Mouse (Mus musculus) midbrain, embryonic 14.5 days (tissue): ENCODE measurements around the gene Tmc7. TPM values are rescaled to one million over a fixed set of nuclear protein-coding genes. Genes with fewer than 3 reads are reported as not detected.

Experiments
- ATAC-seq: fragments of 200-750 bp; cut with Nextera tagmentation; 2 replicates; pipeline ENCODE4 v1.8.0; 2017; ENCODE audit warnings: moderate number of reproducible peaks, moderate library complexity; ENCODE audit not compliant: low FRiP score, low TSS enrichment
- DNase-seq: peaks from one replicate; pipeline ENCODE4 v3.0.0-alpha.2; 2015
- H3K27ac ChIP-seq: fragments of 300-500 bp; sonication (generic); replicated peaks from 2 replicates; pipeline ENCODE4 v1.5.1; 2014; ENCODE audit warnings: mild to moderate bottlenecking, low read depth, low read length, moderate library complexity
- H3K27me3 ChIP-seq: fragments of 300-500 bp; sonication (generic); 2 replicates; pipeline ENCODE4 v1.6.1; 2014; ENCODE audit warnings: low read length, control low read depth, mixed read lengths; ENCODE audit not compliant: control insufficient read depth, insufficient read depth
- H3K36me3 ChIP-seq: fragments of 300-500 bp; sonication (generic); 2 replicates; pipeline ENCODE4 v1.6.1; 2014; ENCODE audit warnings: low read length, control low read depth; ENCODE audit not compliant: control insufficient read depth, insufficient read depth
- H3K4me1 ChIP-seq: fragments of 300-500 bp; sonication (generic); 2 replicates; pipeline ENCODE4 v1.6.1; 2014; ENCODE audit warnings: mild to moderate bottlenecking, antibody characterized with exemption, low read length, control low read depth; ENCODE audit not compliant: control insufficient read depth, insufficient read depth
- H3K4me2 ChIP-seq: fragments of 300-500 bp; sonication (generic); 2 replicates; pipeline ENCODE4 v1.6.1; 2014; ENCODE audit warnings: mild to moderate bottlenecking, low read length, moderate library complexity
- H3K4me3 ChIP-seq: fragments of 300-500 bp; sonication (generic); replicated peaks from 2 replicates; pipeline ENCODE4 v1.5.1; 2014; ENCODE audit warnings: low read depth, low read length
- H3K9ac ChIP-seq: fragments of 300-500 bp; sonication (generic); replicated peaks from 2 replicates; pipeline ENCODE4 v1.6.1; 2014; ENCODE audit warnings: mild to moderate bottlenecking, low read length, moderate library complexity
- H3K9me3 ChIP-seq: fragments of 300-500 bp; sonication (generic); 2 replicates; pipeline ENCODE4 v1.6.1; 2016; ENCODE audit warnings: low read length, control low read depth, mixed read lengths; ENCODE audit not compliant: control insufficient read depth
- WGBS: fragments of 180-500 bp; shearing (Covaris S2); extraction: QIAGEN DNeasy Blood & Tissue Kit; methylation state at CpG from one replicate; pipeline ENCODE4 v1.1.7; 2014; 5-methylcytosine and 5-hydroxymethylcytosine counted together
- polyA plus RNA-seq: library from polyadenylated mRNA; unstranded; fragments of >200 nt; fragmentation: Nextera tagmentation; extraction: Ambion mirVana; gene quantifications from 2 replicates; pipeline ENCODE4 v1.2.1, GENCODE M21; 2014

Tmc7 gene
- polyA plus RNA-seq, 1 experiment from 2014 or later = 5.9 TPM

- no peak for DNase-seq
- ATAC-seq = no peak
- Histone ChIP-seq H3K4me3 (no peak overlapping the region), H3K9ac (no peak overlapping the region), H3K36me3 (no peaks in the 10 kb centered on the region), H3K27ac (no peak overlapping the region), H3K9me3 (no peaks in the 10 kb centered on the region), H3K4me1 (no peaks in the 10 kb centered on the region), H3K4me2 (no peak overlapping the region), H3K27me3 (no peaks in the 10 kb centered on the region)
- WGBS = 81% methylated on average over 7 of the region's 7 CpGs
These were observed 76.0 kb downstream of the Tmc7 start for GRCm38 (mm10) chr7:118508556-118508955.

GRCm38 (mm10) chr7:118503844-118504243 lies 80.7 kb downstream of the Tmc7 start:
- no peaks in the 10 kb centered on the region for H3K36me3 ChIP-seq
- no peak overlapping the region for H3K4me3 ChIP-seq
- H3K4me2 ChIP-seq = no peak overlapping the region
- 70% methylated on average over 4 of the region's 4 CpGs for WGBS
- DNase-seq = no peak
- no peaks in the 10 kb centered on the region for H3K9me3 ChIP-seq
- ATAC-seq = no peak
- no peak overlapping the region for H3K9ac ChIP-seq
- no peaks in the 10 kb centered on the region for H3K4me1 ChIP-seq
- H3K27ac ChIP-seq = no peak overlapping the region
- H3K27me3 ChIP-seq = no peaks in the 10 kb centered on the region

GRCm38 (mm10) chr7:118502333-118502732 lies 82.2 kb downstream of the Tmc7 start:
- no peaks in the 10 kb centered on the region for H3K36me3 ChIP-seq
- no peak for DNase-seq
- no peak for ATAC-seq
- no peaks in the 10 kb centered on the region for H3K27me3 ChIP-seq
- no peak overlapping the region for H3K4me3 ChIP-seq
- 63% methylated on average over 8 of the region's 8 CpGs for WGBS
- H3K9ac ChIP-seq = no peak overlapping the region
- no peaks in the 10 kb centered on the region for H3K4me1 ChIP-seq
- no peaks in the 10 kb centered on the region for H3K9me3 ChIP-seq
- H3K4me2 ChIP-seq = no peak overlapping the region
- H3K27ac ChIP-seq = no peak overlapping the region

GRCm38 (mm10) chr7:118499784-118500435 lies 84.6 kb downstream of the Tmc7 start:
- WGBS = 78% methylated on average over 7 of the region's 7 CpGs

GRCm38 (mm10) chr7:118498984-118499783 lies 85.4 kb downstream of the Tmc7 start:
- ATAC-seq (no peak), DNase-seq (no peak)
- Histone ChIP-seq H3K9me3 (no peaks in the 10 kb centered on the region), H3K4me3 (no peak overlapping the region), H3K4me2 (no peak overlapping the region), H3K36me3 (no peaks in the 10 kb centered on the region), H3K27me3 (no peaks in the 10 kb centered on the region), H3K27ac (no peak overlapping the region), H3K9ac (no peak overlapping the region), H3K4me1 (no peaks in the 10 kb centered on the region)
- WGBS = 85% methylated on average over 12 of the region's 12 CpGs

More at GRCm38 (mm10) chr7:118499784-118500435, 84.6 kb downstream of the Tmc7 start:
- no peak overlapping the region for H3K9ac ChIP-seq
- H3K27ac ChIP-seq = no peak overlapping the region
- no peak overlapping the region for H3K4me3 ChIP-seq
- ATAC-seq = no peak
- H3K9me3 ChIP-seq = no peaks in the 10 kb centered on the region
- H3K36me3 ChIP-seq = no peaks in the 10 kb centered on the region
- DNase-seq = no peak
- H3K4me1 ChIP-seq = no peaks in the 10 kb centered on the region
- H3K4me2 ChIP-seq = no peak overlapping the region
- no peaks in the 10 kb centered on the region for H3K27me3 ChIP-seq

- 0 out of 2 replicates have a peak, but pooled peaks cover under 1% of the 10 kb centered on the region for H3K9me3 ChIP-seq
- DNase-seq = no peak
- no peak overlapping the region for H3K4me2 ChIP-seq
- H3K4me3 ChIP-seq = no peak overlapping the region
- no peak for ATAC-seq
- H3K27me3 ChIP-seq = peaks cover 30% of the 10 kb centered on the region
- WGBS = 76% methylated on average over 4 of the region's 4 CpGs
- H3K9ac ChIP-seq = no peak overlapping the region
- H3K27ac ChIP-seq = no peak overlapping the region
- no peaks in the 10 kb centered on the region for H3K36me3 ChIP-seq
- H3K4me1 ChIP-seq = peaks cover 10% of the 10 kb centered on the region
These were observed 89.5 kb downstream of the Tmc7 start for GRCm38 (mm10) chr7:118494892-118495579.

GRCm38 (mm10) chr7:118493892-118494291 lies 90.6 kb downstream of the Tmc7 start:
- Histone ChIP-seq H3K4me3 (no peak overlapping the region), H3K4me1 (peaks cover 10% of the 10 kb centered on the region), H3K4me2 (no peak overlapping the region), H3K27me3 (peaks cover 39% of the 10 kb centered on the region), H3K9ac (no peak overlapping the region), H3K27ac (no peak overlapping the region), H3K9me3 (0 out of 2 replicates have a peak, but pooled peaks cover 3% of the 10 kb centered on the region), H3K36me3 (no peaks in the 10 kb centered on the region)
- DNase-seq = no peak
- ATAC-seq = no peak
- 89% methylated on average over 9 of the region's 9 CpGs for WGBS

- Histone ChIP-seq H3K27me3 (peaks cover 44% of the 10 kb centered on the region), H3K9me3 (0 out of 2 replicates have a peak, but pooled peaks cover 3% of the 10 kb centered on the region), H3K4me2 (peak within 1 kb of the TSS; percentile 68), H3K4me3 (peak within 1 kb of the TSS; percentile 46), H3K27ac (no peak within 1 kb of the TSS), H3K9ac (peak within 1 kb of the TSS; percentile 55), H3K4me1 (peaks cover 10% of the 10 kb centered on the region), H3K36me3 (no peaks in the 10 kb centered on the region)
- peak; percentile 56 for DNase-seq
- WGBS = under 1% methylated on average over 53 of the region's 55 CpGs
- ATAC-seq = peak; percentile 68
These were observed 92.9 kb downstream of the Tmc7 start, which contains the start of gene Itpripl2 for GRCm38 (mm10) chr7:118491431-118492147. Itpripl2 (minus strand) TSS chr7:118491975.
